Mouse (Mus musculus) midbrain, embryonic 13.5 days (tissue): ENCODE measurements around the gene Gm7876. TPM values are rescaled to one million over a fixed set of nuclear protein-coding genes. Genes with fewer than 3 reads are reported as not detected.
"Not testable (repeated sequence)": the region's sequence is repeated elsewhere in the genome, so short reads cannot be mapped to it uniquely, and the experiment has no call there.

Experiments used
- ATAC-seq: fragments of 200-750 bp; cut with Nextera tagmentation; 2 replicates; pipeline ENCODE4 v1.8.0; 2017; ENCODE audit warnings: mild to moderate bottlenecking, moderate TSS enrichment, moderate library complexity
- H3K27ac ChIP-seq: fragments of 300-500 bp; sonication (generic); 2 replicates; pipeline ENCODE4 v1.5.1; 2015; ENCODE audit warnings: inconsistent platforms, mild to moderate bottlenecking, moderate library complexity
- H3K27me3 ChIP-seq: fragments of 300-500 bp; sonication (generic); 2 replicates; pipeline ENCODE4 v1.6.1; 2015; ENCODE audit warnings: mild to moderate bottlenecking, inconsistent platforms
- H3K36me3 ChIP-seq: fragments of 300-500 bp; sonication (generic); 2 replicates; pipeline ENCODE4 v1.6.1; 2015; ENCODE audit warnings: mild to moderate bottlenecking, inconsistent platforms
- H3K4me1 ChIP-seq: fragments of 300-500 bp; sonication (generic); replicated peaks from 2 replicates; pipeline ENCODE4 v1.6.1; 2015; ENCODE audit warnings: inconsistent platforms
- H3K4me2 ChIP-seq: fragments of 300-500 bp; sonication (generic); replicated peaks from 2 replicates; pipeline ENCODE4 v1.6.1; 2015; ENCODE audit warnings: moderate library complexity, mild to moderate bottlenecking, inconsistent platforms
- H3K4me3 ChIP-seq: fragments of 300-500 bp; sonication (generic); replicated peaks from 2 replicates; pipeline ENCODE4 v1.5.1; 2015; ENCODE audit warnings: mild to moderate bottlenecking, inconsistent platforms
- H3K9ac ChIP-seq: fragments of 300-500 bp; sonication (generic); replicated peaks from 2 replicates; pipeline ENCODE4 v1.6.1; 2015; ENCODE audit warnings: mild to moderate bottlenecking, inconsistent platforms
- H3K9me3 ChIP-seq: fragments of 300-500 bp; sonication (generic); 2 replicates; pipeline ENCODE4 v1.6.1; 2016; ENCODE audit warnings: mild to moderate bottlenecking, inconsistent platforms
- WGBS: fragments of 180-500 bp; shearing (Covaris S2); methylation state at CpG from one replicate; pipeline ENCODE4 v1.1.7; 2015; 5-methylcytosine and 5-hydroxymethylcytosine counted together
- polyA plus RNA-seq: library from polyadenylated mRNA; unstranded; fragments of >200 nt; fragmentation: Nextera tagmentation; extraction: Ambion mirVana; gene quantifications from 2 replicates; pipeline ENCODE4 v1.2.1, GENCODE M21; 2015

Gm7876 gene
- not detected in 2 replicates for polyA plus RNA-seq

- H3K27ac ChIP-seq, H3K4me3 ChIP-seq, H3K4me2 ChIP-seq, H3K27me3 ChIP-seq, H3K36me3 ChIP-seq, ATAC-seq, H3K4me1 ChIP-seq, H3K9me3 ChIP-seq, H3K9ac ChIP-seq: not testable (repeated sequence)
- 79% methylated on average over 1 of the region's 2 CpGs for WGBS
Observed at GRCm38 (mm10) chr14:4708938-4709337, at the start of gene Gm7876. TSS of gene Gm7876 (plus strand) at chr14:4709238.

- not testable (repeated sequence) for ATAC-seq, H3K4me3 ChIP-seq, H3K36me3 ChIP-seq, H3K9me3 ChIP-seq, H3K4me2 ChIP-seq, H3K27ac ChIP-seq, H3K9ac ChIP-seq, H3K4me1 ChIP-seq, H3K27me3 ChIP-seq
- no CpG with 5 or more reads among the region's 2 CpGs for WGBS
Observed at GRCm38 (mm10) chr14:4663892-4664291, 45.1 kb upstream of the Gm7876 start, which contains the start of gene Gm3239. TSS of gene Gm3239 (plus strand) at chr14:4664192.

GRCm38 (mm10) chr14:4726038-4726880 is 17.2 kb downstream of the Gm7876 start, which contains the start of gene Gm3252:
TSS of gene Gm3252 (plus strand) at chr14:4726775.
- ATAC-seq, H3K27me3 ChIP-seq, H3K9ac ChIP-seq, H3K9me3 ChIP-seq, H3K4me1 ChIP-seq, H3K27ac ChIP-seq, H3K36me3 ChIP-seq: not testable (repeated sequence)
- WGBS, result under 1% methylated on average over 13 of the region's 47 CpGs
- Histone ChIP-seq H3K4me3 (peak within 1 kb of the TSS; percentile 33), H3K4me2 (peak within 1 kb of the TSS; percentile 51)

Other genes with a start within 250 kb of the Gm7876 start
- gene Gm3182, start 227.5 kb upstream of the Gm7876 start, polyA plus RNA-seq, result not detected in 2 replicates
- not detected in 2 replicates for gene Gm3047, start 153.8 kb upstream of the Gm7876 start, polyA plus RNA-seq
- not detected in 2 replicates for gene Gm8159, start 76.9 kb upstream of the Gm7876 start, polyA plus RNA-seq
- 0.27 and 0.46 TPM in 2 replicates for gene Gm3239, start 45.0 kb upstream of the Gm7876 start, polyA plus RNA-seq
- gene Gm3252, start 17.5 kb downstream of the Gm7876 start, polyA plus RNA-seq, result 1.7 and 2.5 TPM in 2 replicates
- not detected in 2 replicates for gene Gm9602, start 67.1 kb downstream of the Gm7876 start, polyA plus RNA-seq
- not detected in 2 replicates for gene Gm3269, start 128.9 kb downstream of the Gm7876 start, polyA plus RNA-seq
- 1.7 and 2.7 TPM in 2 replicates for gene Gm3264, start 146.3 kb downstream of the Gm7876 start, polyA plus RNA-seq
- gene Gm3278, start 183.2 kb downstream of the Gm7876 start, polyA plus RNA-seq, result 0.13 TPM in 1 of 2 replicates, not detected in the other